ENCODE assay signal across 7 mouse cellular contexts in genomic region chr15:102692991-102693411, GRCm38 (mm10). TPM values are rescaled to one million over a fixed set of nuclear protein-coding genes. Genes with fewer than 3 reads are reported as not detected.
A peak's percentile ranks its signal among the peaks of the same experiment; 100 is the strongest.
DNase-seq lines count a peak whose midpoint lies in the region; ATAC-seq lines count a peak whose summit lies in the region.

No protein-coding gene starts in this region.

- H3K4me1 ChIP-seq in hindbrain, embryonic 16.5 days (ENCODE audit: control insufficient read depth, insufficient read depth, low read depth, low read length): peaks cover 21% of the 10 kb centered on the region

- H3K27me3 ChIP-seq in hindbrain, embryonic 16.5 days (replicated peaks; ENCODE audit: control insufficient read depth, insufficient read depth, low read length): peaks cover 25% of the 10 kb centered on the region

- peak; percentile 41 for DNase-seq in T-cell, adult 2 months (ENCODE audit: low spot score)
- DNase-seq in cerebellum, postnatal 10 days: peak; percentile 90 to 93
- DNase-seq in gastrocnemius, postnatal 10 days: peak; percentile 73
- DNase-seq in left cerebral cortex, postnatal 25 days (ENCODE audit: low spot score in 2 of 2): peak; percentile 63 to 75
- peak; percentile 63 to 65 for DNase-seq in right cerebral cortex, adult 2 months (ENCODE audit: low spot score in 2 of 2)

- no peaks in the 10 kb centered on the region for H3K9me3 ChIP-seq in hindbrain, embryonic 16.5 days (ENCODE audit: control insufficient read depth, low read length)

- peak overlapping the region; percentile 44 for H3K4me3 ChIP-seq in hindbrain, embryonic 16.5 days (ENCODE audit: low read length)

- H3K4me2 ChIP-seq in hindbrain, embryonic 16.5 days (ENCODE audit: low read length): peak overlapping the region; percentile 73

- peak; percentile 57 for ATAC-seq in hindbrain, embryonic 16.5 days
- peak; percentile 35; the same call in 1 of the 2 replicates for ATAC-seq in megakaryocyte, adult 5-6 weeks (ENCODE audit: poor library complexity, severe bottlenecking)

- under 1% methylated on average over 32 of the region's 32 CpGs for WGBS in hindbrain, embryonic 16.5 days

- peak overlapping the region; percentile 58 for H3K9ac ChIP-seq in hindbrain, embryonic 16.5 days (ENCODE audit: low read depth, low read length)

- no peaks in the 10 kb centered on the region for H3K36me3 ChIP-seq in hindbrain, embryonic 16.5 days (ENCODE audit: control insufficient read depth, insufficient read depth, low read length)

- peak overlapping the region; percentile 87 for H3K27ac ChIP-seq in hindbrain, embryonic 16.5 days (ENCODE audit: low read depth, low read length)

- intact Hi-C loops in left cerebral cortex, postnatal 25 days (cut with DNase I): loop anchor here (10.0 kb wide), 1 partner anchor 292 kb away; no protein-coding TSS in a partner anchor

RNA-seq across cellular contexts. Expression of gene Atp5g2, which starts 20.8 kb away (rescaled TPM):
- 10 to 100 TPM; 34.2 to 41.1 TPM for total RNA-seq in gastrocnemius, postnatal 10 days (2021)
- 41.0 and 50.2 TPM in 2 replicates for polyA plus RNA-seq in hindbrain, embryonic 16.5 days (2015; fragmentation: Nextera tagmentation; extraction: Ambion mirVana)
- total RNA-seq in left cerebral cortex, postnatal 25 days (2021): 10 to 100 TPM; 11.6 to 14.2 TPM
- 43.8 and 46.5 TPM in 2 replicates for total RNA-seq in megakaryocyte, adult 5-6 weeks (2015)
- 44.3 and 47.5 TPM in 2 replicates for total RNA-seq in megakaryocyte, adult 5-6 weeks (2017)

RNA-seq across cellular contexts. Expression of gene Calcoco1, which starts 29.0 kb away (rescaled TPM):
- 10 to 100 TPM; 45.0 to 51.1 TPM for total RNA-seq in gastrocnemius, postnatal 10 days (2021)
- 34.6 and 40.9 TPM in 2 replicates for polyA plus RNA-seq in hindbrain, embryonic 16.5 days (2015; fragmentation: Nextera tagmentation; extraction: Ambion mirVana)
- total RNA-seq in left cerebral cortex, postnatal 25 days (2021): 10 to 100 TPM; 64.4 to 68.3 TPM
- total RNA-seq in megakaryocyte, adult 5-6 weeks (2015): 17.0 and 23.7 TPM in 2 replicates
- 12.0 and 12.2 TPM in 2 replicates for total RNA-seq in megakaryocyte, adult 5-6 weeks (2017)

Comparison
In these comparisons a context has a peak if more than half of its experiments do, and no peak if none do; other contexts are left out.
1. Peak in every context shown above with its lines: DNase-seq, ATAC-seq, H3K4me3 ChIP-seq and H3K27ac ChIP-seq.
2. DNase-seq: peak in every context shown above with its lines; median percentile 92 in cerebellum, postnatal 10 days; 73 in gastrocnemius, postnatal 10 days; 69 in left cerebral cortex, postnatal 25 days; 64 in right cerebral cortex, adult 2 months; 41 in T-cell, adult 2 months.